Mouse (Mus musculus) kidney, postnatal 36 days (tissue): ENCODE results near the gene Grin2d.
A peak's percentile ranks its signal among the peaks of the same experiment; 100 is the strongest.

Experiments used
- DNase-seq, 2 experiments: peaks; one replicate each; pipeline ENCODE4 v3.0.0; 2021 to 2022; ENCODE audit warnings: mixed read lengths in 2 of 2

The Grin2d gene

DNA sequence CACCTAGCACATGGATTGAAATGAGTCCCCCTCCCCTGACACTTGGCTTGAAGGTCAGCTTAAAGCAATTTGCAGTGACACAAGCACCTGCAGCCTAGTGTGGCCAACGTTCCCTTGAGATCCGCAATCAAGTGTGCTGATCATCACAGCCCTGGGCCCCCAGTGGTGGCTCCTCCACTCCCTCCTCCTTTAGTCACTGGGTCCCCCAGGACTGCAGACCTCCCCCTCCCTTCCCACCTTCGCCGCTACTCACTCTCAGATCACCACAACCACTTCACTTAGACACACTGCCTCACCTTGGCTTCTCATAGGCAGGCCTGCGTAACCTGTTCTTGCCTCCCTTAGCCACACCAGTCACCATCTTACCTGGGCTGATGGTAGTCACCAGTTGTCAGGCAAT lies 72.2 kb downstream of the Grin2d start:
- DNase-seq, result no peak

DNA sequence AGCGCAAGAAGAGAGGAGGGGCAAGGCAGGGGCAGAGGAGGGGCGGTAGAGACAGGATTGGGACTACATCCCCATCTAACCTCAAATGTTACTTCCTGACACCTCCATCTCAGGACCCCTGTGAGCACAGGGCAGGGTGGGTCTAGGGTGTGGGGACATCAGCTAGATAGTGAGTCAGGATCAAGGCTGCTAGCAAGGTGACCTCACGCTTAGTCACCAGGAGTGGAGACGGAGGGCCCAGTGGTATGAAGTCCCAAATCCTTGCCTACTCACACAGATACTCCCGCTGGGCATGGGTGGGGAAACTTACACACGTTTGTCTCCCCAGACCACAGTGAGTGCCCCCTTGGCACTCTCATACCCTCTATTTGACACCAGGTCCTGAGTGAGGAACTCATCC lies 75.6 kb downstream of the Grin2d start:
- no peak for DNase-seq

DNA sequence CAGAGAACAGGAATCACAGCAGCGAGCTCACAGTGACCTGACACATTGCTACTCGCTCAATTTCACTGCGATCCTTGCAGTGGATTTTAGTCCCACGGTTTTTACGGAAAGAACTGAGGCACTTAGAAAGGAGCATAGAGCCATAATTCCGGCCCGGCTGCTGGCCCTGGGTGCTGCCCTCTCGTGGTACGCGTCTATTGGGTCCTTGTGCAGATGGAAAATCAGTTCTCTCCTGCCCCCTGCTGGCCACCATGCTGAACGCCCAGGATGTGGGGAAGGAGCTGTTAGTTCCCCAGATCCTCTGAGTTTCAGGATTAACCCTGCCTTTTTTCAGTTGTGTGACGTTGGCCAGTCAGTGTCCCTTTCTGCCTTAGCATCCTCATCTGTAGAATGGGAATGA lies 76.8 kb downstream of the Grin2d start:
- DNase-seq, result peak; percentile 94 to 98

DNA sequence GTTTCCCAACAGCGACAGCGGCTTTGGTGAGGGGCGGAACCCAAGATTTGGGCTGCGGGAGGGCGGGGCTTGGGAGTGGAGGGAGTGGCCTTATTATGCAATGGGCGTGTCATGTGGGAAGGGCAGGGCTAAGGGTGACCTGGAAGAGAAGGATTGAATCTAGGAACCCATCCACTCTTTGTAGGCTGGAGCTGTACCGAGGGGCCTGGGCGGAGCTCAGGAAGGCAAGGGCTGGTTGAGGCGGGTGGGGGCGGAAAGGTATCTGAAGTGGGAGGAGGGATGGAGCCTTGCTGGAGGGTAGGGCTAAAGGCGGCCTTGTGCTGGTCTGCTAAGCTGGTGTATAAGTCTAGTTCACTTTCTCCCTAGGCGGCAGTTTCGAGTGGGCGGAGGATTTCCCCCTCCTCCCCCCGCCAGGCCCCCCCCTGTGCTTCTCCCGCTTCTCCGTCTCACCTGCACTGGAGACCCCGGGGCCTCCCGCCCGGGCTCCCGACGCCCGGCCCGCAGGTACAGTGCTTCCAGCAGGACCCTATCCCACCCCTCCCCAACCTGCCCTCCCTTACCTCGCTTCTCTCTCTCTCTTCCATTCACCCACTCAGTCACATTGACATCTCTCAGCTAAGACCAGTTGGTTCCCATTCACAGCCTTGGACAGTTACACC lies 77.5 kb downstream of the Grin2d start:
- DNase-seq, result peak; percentile 59 to 66

DNA sequence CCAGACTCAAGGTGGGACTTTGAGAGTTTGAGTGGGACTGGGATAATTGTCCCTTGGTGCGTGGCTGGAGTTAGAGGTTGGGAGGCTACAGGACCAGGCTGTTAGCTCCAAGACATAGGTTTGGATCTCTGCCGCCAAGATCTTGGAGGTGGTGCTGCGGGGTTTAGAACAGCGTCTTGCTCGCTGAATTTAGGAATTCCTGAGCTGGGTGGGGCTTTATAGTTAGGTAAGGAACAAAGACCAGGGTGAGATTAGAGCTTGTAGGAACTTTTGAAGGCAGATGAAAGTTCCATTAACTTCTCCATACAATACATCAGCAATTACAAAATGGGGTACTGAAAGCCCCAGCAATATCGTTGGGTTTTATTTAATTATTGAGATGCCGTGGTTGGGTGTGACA lies 78.2 kb downstream of the Grin2d start:
- no peak for DNase-seq

- DNase-seq, result no peak
Measured at GRCm38 (mm10) chr7:45798931-45799330, 79.2 kb downstream of the Grin2d start.

DNA sequence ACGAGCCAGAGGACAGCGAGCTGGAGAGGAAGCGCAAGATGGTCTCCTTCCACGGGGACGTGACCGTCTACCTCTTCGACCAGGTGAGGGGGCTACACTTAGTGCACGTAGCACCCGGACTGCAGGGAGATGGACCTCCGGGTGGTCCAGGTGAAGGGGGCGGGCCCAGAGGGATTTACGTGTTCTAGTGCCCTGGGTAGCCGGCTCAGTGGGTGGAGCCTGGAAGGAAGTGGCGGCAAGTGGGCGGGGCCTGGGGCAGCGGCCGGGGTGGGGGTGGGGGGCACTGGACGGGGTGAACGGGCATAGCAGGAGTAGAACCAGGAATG lies 79.7 kb downstream of the Grin2d start:
- DNase-seq, result peak; percentile 53 to 83

GRCm38 (mm10) chr7:45797661-45798510 lies 80.3 kb downstream of the Grin2d start:
- DNase-seq, result peak; percentile 20 to 54

DNA sequence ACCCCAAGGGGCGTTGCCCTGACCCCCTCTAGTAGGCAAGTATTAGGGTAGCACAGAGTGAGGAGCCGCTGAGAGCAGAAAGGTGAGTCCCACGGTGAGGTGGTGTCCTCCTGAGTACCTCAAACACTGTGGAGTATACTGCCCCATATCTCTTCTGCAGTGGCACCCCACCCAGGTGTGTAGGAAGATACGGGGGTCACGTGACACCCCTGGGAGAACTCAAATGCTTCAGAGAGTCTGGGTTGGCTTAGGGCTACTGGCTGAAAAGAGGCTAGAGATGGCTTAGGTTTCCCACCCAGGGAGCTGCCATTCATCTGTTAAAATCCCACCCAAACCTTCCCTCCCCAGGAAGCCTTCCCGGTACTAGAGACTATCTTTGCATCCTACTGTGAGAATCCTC lies 81.2 kb downstream of the Grin2d start:
- no peak for DNase-seq

GRCm38 (mm10) chr7:45794971-45795370 lies 83.2 kb downstream of the Grin2d start:
- DNase-seq, result no peak

DNA sequence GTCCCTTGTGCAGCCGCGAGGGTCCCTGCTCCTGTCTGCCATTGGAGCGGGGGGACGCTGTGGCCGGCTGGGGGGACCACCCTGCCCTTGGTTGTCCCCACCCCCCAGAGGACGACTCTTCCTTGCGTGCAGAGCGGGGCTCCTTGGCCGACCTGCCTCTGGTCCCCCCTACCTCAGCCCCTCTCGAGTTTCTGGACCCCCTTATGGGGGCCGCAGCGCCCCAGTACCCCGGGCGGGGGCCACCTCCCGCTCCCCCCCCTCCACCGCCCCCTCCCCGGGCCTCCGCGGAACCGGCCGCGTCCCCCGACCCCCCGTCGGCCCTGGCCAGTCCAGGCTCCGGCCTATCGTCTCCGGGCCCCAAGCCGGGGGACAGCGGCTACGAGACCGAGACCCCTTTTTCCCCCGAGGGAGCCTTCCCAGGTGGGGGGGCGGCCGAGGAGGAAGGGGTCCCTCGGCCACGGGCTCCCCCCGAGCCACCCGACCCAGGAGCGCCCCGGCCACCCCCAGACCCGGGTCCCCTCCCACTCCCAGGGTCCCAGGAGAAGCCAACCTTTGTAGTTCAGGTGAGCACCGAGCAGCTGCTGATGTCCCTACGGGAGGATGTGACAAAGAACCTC lies 84.1 kb downstream of the Grin2d start:
- DNase-seq, result no peak

DNA sequence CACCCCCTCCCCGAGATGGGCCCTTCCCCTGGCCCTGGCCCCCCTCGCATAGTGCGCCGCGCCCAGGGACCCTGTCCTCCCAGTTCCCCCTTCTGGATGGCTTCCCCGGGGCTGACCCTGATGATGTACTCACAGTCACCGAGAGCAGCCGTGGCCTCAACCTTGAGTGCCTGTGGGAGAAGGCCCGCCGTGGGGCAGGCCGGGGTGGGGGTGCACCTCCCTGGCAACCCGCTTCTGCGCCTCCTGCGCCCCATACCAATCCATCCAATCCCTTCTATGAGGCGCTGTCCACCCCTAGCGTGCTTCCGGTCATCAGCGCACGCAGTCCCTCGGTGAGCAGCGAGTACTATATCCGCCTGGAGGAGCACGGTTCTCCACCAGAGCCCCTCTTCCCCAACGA lies 84.9 kb downstream of the Grin2d start:
- no peak for DNase-seq

- DNase-seq, result no peak
Measured at GRCm38 (mm10) chr7:45791756-45792490, 86.3 kb downstream of the Grin2d start.

- peak; percentile 58 for DNase-seq
Measured at GRCm38 (mm10) chr7:45790721-45791120, 87.5 kb downstream of the Grin2d start.

DNA sequence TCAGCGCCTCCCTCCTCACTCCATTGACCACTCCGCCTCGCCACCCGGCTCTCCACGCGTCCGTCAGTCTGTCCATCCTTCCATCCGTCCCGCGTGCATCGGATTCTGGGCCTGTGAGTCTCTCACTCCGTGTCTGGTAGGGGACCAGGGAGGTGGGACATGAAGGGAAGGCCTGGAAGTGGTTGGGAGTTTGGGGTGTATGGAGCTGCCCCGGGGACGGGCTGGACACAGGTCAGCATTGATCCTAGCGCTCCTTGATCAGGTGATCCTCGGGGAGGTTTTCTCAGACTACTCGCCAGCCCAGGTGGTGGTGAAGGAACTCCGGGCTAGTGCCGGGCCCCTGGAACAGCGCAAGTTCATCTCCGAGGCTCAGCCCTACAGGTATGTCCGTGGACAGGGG lies 90.5 kb downstream of the Grin2d start:
- DNase-seq, result no peak

GRCm38 (mm10) chr7:45786661-45787413 lies 91.3 kb downstream of the Grin2d start:
- peak in 1 of 2 experiments; percentile 24 for DNase-seq

DNA sequence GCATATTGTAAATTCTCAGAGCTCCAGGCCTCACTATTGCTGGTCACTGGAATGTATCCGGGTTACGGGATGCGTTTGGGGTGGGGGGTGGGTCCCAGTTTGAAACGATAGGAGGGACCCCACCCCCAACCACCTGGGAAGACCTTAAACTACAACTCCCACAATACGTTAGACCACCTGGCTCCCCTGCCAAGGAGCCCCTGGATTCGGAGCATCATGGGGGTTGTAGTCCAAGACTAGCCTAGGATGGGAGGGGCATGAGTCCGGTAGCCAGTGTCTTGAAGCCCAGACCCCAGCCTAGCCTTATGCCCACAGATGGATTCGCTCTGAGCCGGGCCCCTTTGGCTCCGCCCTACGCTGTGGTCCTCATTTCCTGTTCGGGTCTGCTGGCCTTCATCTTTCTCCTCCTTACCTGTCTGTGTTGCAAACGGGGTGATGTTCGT lies 92.0 kb downstream of the Grin2d start:
- peak in 1 of 2 experiments; percentile 30 for DNase-seq

GRCm38 (mm10) chr7:45785388-45786135 lies 92.6 kb downstream of the Grin2d start:
- DNase-seq, result peak in 1 of 2 experiments; percentile 59

DNA sequence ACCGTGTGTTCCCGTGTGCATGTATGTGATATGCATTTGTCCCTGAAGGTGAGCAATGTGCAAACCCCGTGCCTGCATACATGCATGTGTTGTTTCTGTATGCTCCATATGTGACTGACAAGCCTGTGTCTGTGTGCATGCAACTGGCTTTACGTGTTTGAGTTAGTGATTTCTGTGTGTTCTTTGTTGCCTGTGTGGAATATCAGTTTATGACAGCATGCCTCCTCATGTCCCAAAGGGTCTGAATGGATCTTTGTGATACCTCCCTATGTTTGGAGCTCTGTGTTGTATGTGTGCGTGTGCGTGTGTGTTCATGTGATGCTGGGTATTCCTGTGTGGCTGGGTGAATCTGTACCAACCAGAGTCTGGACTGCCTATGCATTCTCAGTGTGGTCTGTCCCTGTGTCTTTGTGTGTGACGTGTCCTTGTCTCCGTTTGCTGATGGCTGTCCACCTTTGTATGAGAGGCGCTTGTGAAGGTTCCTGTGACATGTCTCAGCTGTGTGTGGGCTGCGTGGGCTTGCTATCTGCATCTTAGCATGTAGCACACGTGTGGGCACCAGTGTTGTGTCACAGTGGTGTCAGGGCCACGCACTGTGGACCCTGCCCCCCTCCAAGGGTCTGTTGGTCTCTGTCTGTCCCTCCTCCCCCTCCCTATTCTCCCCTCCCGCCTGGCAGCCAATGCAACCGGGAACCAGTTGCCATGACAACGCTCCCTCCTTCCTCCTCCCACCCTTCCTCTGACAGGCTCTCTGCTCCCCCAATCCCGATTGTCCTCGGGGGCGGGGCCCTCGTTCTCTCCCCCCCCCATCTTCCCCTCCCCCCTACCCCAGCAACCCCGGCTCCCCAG lies 93.4 kb downstream of the Grin2d start, which contains the start of gene Sult2b1:
Gene Sult2b1, minus strand, starts transcription at position 146 of the 849 bp plus-strand sequence.
- peak; percentile 71 to 74 for DNase-seq

DNA sequence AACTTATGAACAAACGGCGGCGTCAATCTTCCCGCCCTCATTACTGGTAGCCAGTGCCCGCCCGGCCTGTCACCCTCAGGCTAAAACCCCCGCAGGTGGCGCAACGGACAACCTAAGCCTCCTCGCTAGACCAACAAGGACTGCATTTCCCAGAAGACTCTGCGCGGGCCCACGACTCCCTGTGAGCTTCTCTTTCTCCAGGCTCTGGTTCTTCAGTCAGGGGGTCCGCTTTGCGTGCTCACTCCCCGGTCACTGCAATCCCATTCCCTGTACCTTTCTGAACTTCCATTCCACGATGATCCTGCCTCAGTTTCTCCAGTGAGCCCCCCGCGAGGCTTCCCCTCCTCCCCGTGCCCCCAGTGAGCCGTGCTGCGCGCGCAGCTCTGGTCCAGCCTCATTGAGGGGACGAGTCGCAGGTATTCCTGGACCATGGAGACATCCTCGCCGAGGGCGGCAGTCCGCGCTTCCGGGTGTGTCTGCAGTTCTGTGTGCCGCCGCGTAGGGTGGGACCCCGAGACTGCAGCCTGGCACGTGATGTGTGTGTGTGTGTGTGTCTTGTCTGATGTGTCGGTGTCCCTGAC lies 94.6 kb downstream of the Grin2d start, which contains the start of gene Lmtk3:
Gene Lmtk3, plus strand, starts transcription at position 228 of the 581 bp plus-strand sequence.
- DNase-seq, result peak; percentile 58 to 80
